Mouse (Mus musculus): ENCODE measurements around the gene Fuom. TPM values are rescaled to one million over a fixed set of nuclear protein-coding genes. Genes with fewer than 3 reads are reported as not detected.

The Fuom gene
- total and polyA plus RNA-seq, 3 experiments, result 71.5 to 101 (median 83.4) TPM

- TF ChIP-seq CTCF (IDR thresholded peaks at IDR 0.05), result no peak
- TF ChIP-seq POLR2A (IDR thresholded peaks at IDR 0.05; ENCODE audit: insufficient read depth, low read depth, low read length), result no peak
- TF ChIP-seq EP300 (IDR thresholded peaks at IDR 0.05; ENCODE audit: insufficient read depth, low read depth, low read length), result no peak
- H3K4me1 ChIP-seq (ENCODE audit: control insufficient read depth, insufficient read depth, low read length), result no peaks in the 10 kb centered on the region
- no peak for DNase-seq
- no peak overlapping the region for H3K4me3 ChIP-seq
- peaks cover 24% of the 10 kb centered on the region for H3K27me3 ChIP-seq (ENCODE audit: control insufficient read depth, insufficient read depth, low read length)
- 57% methylated on average over 4 of the region's 4 CpGs for WGBS
- H3K27ac ChIP-seq, result no peak overlapping the region
- no peaks in the 10 kb centered on the region for H3K79me2 ChIP-seq (replicated peaks; ENCODE audit: control insufficient read depth, insufficient read depth, low read length)
- intact Hi-C loops (cut with DNase I), result no loop called here
- no peaks in the 10 kb centered on the region for H3K36me3 ChIP-seq (ENCODE audit: control insufficient read depth, insufficient read depth, low read length)
- H3K9ac ChIP-seq (ENCODE audit: low read depth, low read length), result no peak overlapping the region
Measured at GRCm38 (mm10) chr7:140059601-140060000, 42.6 kb downstream of the Fuom start.

- no peaks in the 10 kb centered on the region for H3K4me1 ChIP-seq (ENCODE audit: control insufficient read depth, insufficient read depth, low read length)
- H3K9ac ChIP-seq (ENCODE audit: low read depth, low read length), result no peak overlapping the region
- DNase-seq, result no peak
- 39% methylated on average over 7 of the region's 7 CpGs for WGBS
- TF ChIP-seq POLR2A (IDR thresholded peaks at IDR 0.05; ENCODE audit: insufficient read depth, low read depth, low read length) (no peak), EP300 (IDR thresholded peaks at IDR 0.05; ENCODE audit: insufficient read depth, low read depth, low read length) (no peak), CTCF (IDR thresholded peaks at IDR 0.05) (no peak)
- H3K27ac ChIP-seq, result no peak overlapping the region
- no peaks in the 10 kb centered on the region for H3K36me3 ChIP-seq (ENCODE audit: control insufficient read depth, insufficient read depth, low read length)
- H3K79me2 ChIP-seq (replicated peaks; ENCODE audit: control insufficient read depth, insufficient read depth, low read length), result no peaks in the 10 kb centered on the region
- H3K4me3 ChIP-seq, result peak overlapping the region; percentile 34; the same call in 1 of the 2 replicates
- peaks cover 24% of the 10 kb centered on the region for H3K27me3 ChIP-seq (ENCODE audit: control insufficient read depth, insufficient read depth, low read length)
- intact Hi-C loops (cut with DNase I), result no loop called here
Measured at GRCm38 (mm10) chr7:140058528-140058927, 43.7 kb downstream of the Fuom start.

- TF ChIP-seq CTCF (IDR thresholded peaks at IDR 0.05), result peak; percentile 28
- no peak for TF ChIP-seq POLR2A (IDR thresholded peaks at IDR 0.05; ENCODE audit: insufficient read depth, low read depth, low read length)
- Histone ChIP-seq H3K4me1 (ENCODE audit: control insufficient read depth, insufficient read depth, low read length) (no peaks in the 10 kb centered on the region), H3K27ac (no peak overlapping the region), H3K9ac (ENCODE audit: low read depth, low read length) (0 out of 2 replicates have a peak overlapping the region, but pooled peaks have one; percentile 40), H3K36me3 (ENCODE audit: control insufficient read depth, insufficient read depth, low read length) (no peaks in the 10 kb centered on the region), H3K4me3 (peak overlapping the region; percentile 34), H3K79me2 (replicated peaks; ENCODE audit: control insufficient read depth, insufficient read depth, low read length) (no peaks in the 10 kb centered on the region), H3K27me3 (ENCODE audit: control insufficient read depth, insufficient read depth, low read length) (peaks cover 24% of the 10 kb centered on the region)
- intact Hi-C loops (cut with DNase I), result no loop called here
- WGBS, result 4% methylated on average over 53 of the region's 53 CpGs
- no peak for DNase-seq
Measured at GRCm38 (mm10) chr7:140057413-140058407, 44.5 kb downstream of the Fuom start.

GRCm38 (mm10) chr7:140054124-140054523, 48.1 kb downstream of the Fuom start:
- Histone ChIP-seq H3K36me3 (ENCODE audit: control insufficient read depth, insufficient read depth, low read length) (no peaks in the 10 kb centered on the region), H3K27me3 (ENCODE audit: control insufficient read depth, insufficient read depth, low read length) (peaks cover 11% of the 10 kb centered on the region), H3K79me2 (replicated peaks; ENCODE audit: control insufficient read depth, insufficient read depth, low read length) (no peaks in the 10 kb centered on the region), H3K9ac (ENCODE audit: low read depth, low read length) (no peak overlapping the region), H3K27ac (no peak overlapping the region), H3K4me1 (ENCODE audit: control insufficient read depth, insufficient read depth, low read length) (peaks cover 1% of the 10 kb centered on the region; the same call in 1 of the 2 replicates), H3K4me3 (no peak overlapping the region)
- intact Hi-C loops (cut with DNase I), result no loop called here
- no peak for DNase-seq
- WGBS, result 67% methylated on average over 4 of the region's 4 CpGs
- TF ChIP-seq POLR2A (IDR thresholded peaks at IDR 0.05; ENCODE audit: insufficient read depth, low read depth, low read length) (no peak), CTCF (IDR thresholded peaks at IDR 0.05) (no peak), EP300 (IDR thresholded peaks at IDR 0.05; ENCODE audit: insufficient read depth, low read depth, low read length) (no peak)

GRCm38 (mm10) chr7:140049115-140049689, 53.0 kb downstream of the Fuom start:
- H3K79me2 ChIP-seq (replicated peaks; ENCODE audit: control insufficient read depth, insufficient read depth, low read length), result no peaks in the 10 kb centered on the region
- H3K36me3 ChIP-seq (ENCODE audit: control insufficient read depth, insufficient read depth, low read length), result no peaks in the 10 kb centered on the region
- H3K9ac ChIP-seq (ENCODE audit: low read depth, low read length), result no peak overlapping the region
- peak; percentile 28 to 39 for DNase-seq
- 1% methylated on average over 34 of the region's 34 CpGs for WGBS
- H3K4me3 ChIP-seq, result peak overlapping the region; percentile 40
- H3K27ac ChIP-seq, result no peak overlapping the region
- H3K27me3 ChIP-seq (ENCODE audit: control insufficient read depth, insufficient read depth, low read length), result peaks cover 9% of the 10 kb centered on the region; the same call in 1 of the 2 replicates
- TF ChIP-seq EP300 (IDR thresholded peaks at IDR 0.05; ENCODE audit: insufficient read depth, low read depth, low read length) (no peak), POLR2A (IDR thresholded peaks at IDR 0.05; ENCODE audit: insufficient read depth, low read depth, low read length) (no peak), CTCF (IDR thresholded peaks at IDR 0.05) (no peak)
- intact Hi-C loops (cut with DNase I), result no loop called here
- H3K4me1 ChIP-seq (ENCODE audit: control insufficient read depth, insufficient read depth, low read length), result peaks cover 1% of the 10 kb centered on the region; the same call in 1 of the 2 replicates

Data from heart, adult 2 months (tissue).